Mouse (Mus musculus) embryonic facial prominence, embryonic 14.5 days (tissue): ENCODE data around the gene Slc10a1. TPM values are rescaled to one million over a fixed set of nuclear protein-coding genes. Genes with fewer than 3 reads are reported as not detected.

ENCODE experiments used
- ATAC-seq: fragments of 200-750 bp; cut with Nextera tagmentation; 2 replicates; pipeline ENCODE4 v1.8.0; 2017; ENCODE audit warnings: low read depth, moderate number of reproducible peaks, moderate TSS enrichment
- DNase-seq: peaks from one replicate; pipeline ENCODE4 v3.0.0-alpha.2; 2015; ENCODE audit warnings: low spot score
- H3K27ac ChIP-seq: fragments of 300-500 bp; sonication (generic); replicated peaks from 2 replicates; pipeline ENCODE4 v1.5.1; 2014; ENCODE audit warnings: low read depth, mild to moderate bottlenecking, low read length, moderate library complexity
- H3K27me3 ChIP-seq: fragments of 300-500 bp; sonication (generic); replicated peaks from 2 replicates; pipeline ENCODE4 v1.6.1; 2014; ENCODE audit warnings: low read length; ENCODE audit not compliant: control insufficient read depth, insufficient read depth
- H3K36me3 ChIP-seq: fragments of 300-500 bp; sonication (generic); 2 replicates; pipeline ENCODE4 v1.6.1; 2014; ENCODE audit warnings: low read length, mixed read lengths; ENCODE audit not compliant: control insufficient read depth, insufficient read depth
- H3K4me1 ChIP-seq: fragments of 300-500 bp; sonication (generic); 2 replicates; pipeline ENCODE4 v1.6.1; 2014; ENCODE audit warnings: antibody characterized with exemption, low read length; ENCODE audit not compliant: control insufficient read depth, insufficient read depth
- H3K4me2 ChIP-seq: fragments of 300-500 bp; sonication (generic); 2 replicates; pipeline ENCODE4 v1.6.1; 2014; ENCODE audit warnings: low read depth, mild to moderate bottlenecking, low read length, moderate library complexity, mixed read lengths
- H3K4me3 ChIP-seq: fragments of 300-500 bp; sonication (generic); 2 replicates; pipeline ENCODE4 v1.5.1; 2014; ENCODE audit warnings: low read depth, mild to moderate bottlenecking, low read length
- H3K9ac ChIP-seq: fragments of 300-500 bp; sonication (generic); 2 replicates; pipeline ENCODE4 v1.6.1; 2014; ENCODE audit warnings: low read depth, mild to moderate bottlenecking, low read length, moderate library complexity, mixed read lengths
- H3K9me3 ChIP-seq: fragments of 300-500 bp; sonication (generic); 2 replicates; pipeline ENCODE4 v1.6.1; 2016; ENCODE audit warnings: low read length; ENCODE audit not compliant: control insufficient read depth
- WGBS: fragments of 180-500 bp; shearing (Covaris S2); extraction: QIAGEN DNeasy Blood & Tissue Kit; methylation state at CpG from one replicate; pipeline ENCODE4 v1.1.7; 2014; 5-methylcytosine and 5-hydroxymethylcytosine counted together
- polyA plus RNA-seq: library from polyadenylated mRNA; unstranded; fragments of >200 nt; fragmentation: Nextera tagmentation; extraction: Ambion mirVana; gene quantifications from 2 replicates; pipeline ENCODE4 v1.2.1, GENCODE M21; 2014

The Slc10a1 gene
- polyA plus RNA-seq, 1 experiment from 2014 or later, result 0.45 TPM

DNA sequence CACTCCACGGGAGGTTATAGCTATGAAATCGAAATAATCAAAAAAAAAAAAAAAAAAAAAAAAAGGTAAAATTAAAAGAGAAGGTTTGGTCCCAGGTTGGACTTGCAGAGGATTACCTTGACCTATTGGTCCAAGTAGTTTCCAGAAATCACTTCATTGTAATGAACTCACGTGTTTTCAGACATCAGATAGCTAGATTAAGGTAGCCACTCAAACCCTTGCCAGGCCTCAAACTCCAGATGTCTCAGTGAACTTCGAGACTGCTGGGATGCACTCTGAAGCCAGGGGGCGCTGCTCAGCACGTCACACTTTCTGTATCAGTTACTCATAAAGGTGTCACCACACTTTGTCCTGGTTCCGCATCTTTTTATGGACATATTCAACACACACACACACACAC is 50.7 kb downstream of the Slc10a1 start:
- Histone ChIP-seq H3K4me1 (no peaks in the 10 kb centered on the region), H3K4me3 (no peak overlapping the region), H3K9ac (no peak overlapping the region), H3K9me3 (no peaks in the 10 kb centered on the region), H3K27me3 (no peaks in the 10 kb centered on the region), H3K27ac (no peak overlapping the region), H3K36me3 (no peaks in the 10 kb centered on the region), H3K4me2 (no peak overlapping the region)
- no peak for DNase-seq
- WGBS, result 57% methylated on average over 7 of the region's 7 CpGs
- no peak for ATAC-seq

DNA sequence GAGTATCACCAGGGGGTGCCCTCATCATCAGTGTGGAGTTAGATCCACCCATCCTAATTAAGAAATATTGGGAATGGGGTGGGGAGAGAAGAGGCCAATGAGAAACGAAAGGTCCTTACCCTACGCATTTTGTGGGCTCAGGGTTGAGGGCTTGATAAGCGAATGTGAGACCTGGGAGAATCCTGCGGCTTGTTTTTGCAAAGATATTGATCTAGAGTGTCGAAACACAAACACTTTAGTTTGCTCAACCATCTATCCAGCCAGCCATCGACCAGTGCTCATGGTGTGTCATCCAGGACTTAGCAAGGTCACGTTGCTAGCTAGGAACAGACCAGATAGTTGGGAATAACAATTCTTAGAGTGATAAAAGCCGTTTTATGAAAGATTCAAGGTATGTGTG is 58.9 kb downstream of the Slc10a1 start:
- ATAC-seq (no peak), DNase-seq (no peak)
- H3K27me3 ChIP-seq, result no peaks in the 10 kb centered on the region
- H3K9me3 ChIP-seq, result no peaks in the 10 kb centered on the region
- no peaks in the 10 kb centered on the region for H3K4me1 ChIP-seq
- no peak overlapping the region for H3K4me2 ChIP-seq
- no peaks in the 10 kb centered on the region for H3K36me3 ChIP-seq
- no peak overlapping the region for H3K9ac ChIP-seq
- no peak overlapping the region for H3K27ac ChIP-seq
- no peak overlapping the region for H3K4me3 ChIP-seq
- 87% methylated on average over 8 of the region's 8 CpGs for WGBS

Other genes starting within 250 kb of the Slc10a1 start
- 0.14 and 0.24 TPM in 2 replicates for gene Ccdc177, start 208.0 kb downstream of the Slc10a1 start, polyA plus RNA-seq
- gene Susd6, start 178.2 kb downstream of the Slc10a1 start, polyA plus RNA-seq, result 20.6 and 21.0 TPM in 2 replicates
- gene Srsf5, start 23.2 kb downstream of the Slc10a1 start, polyA plus RNA-seq, result 323 and 397 TPM in 2 replicates
- 10.7 and 11.5 TPM in 2 replicates for gene Smoc1, start 58.1 kb upstream of the Slc10a1 start, polyA plus RNA-seq